Mouse (Mus musculus) testis, postnatal 10 days (tissue): ENCODE results near the gene Rps23.
"Not testable (repeated sequence)": the region's sequence is repeated elsewhere in the genome, so short reads cannot be mapped to it uniquely, and the experiment has no call there.

Experiments used
- DNase-seq: peaks from one replicate; pipeline ENCODE4 v3.0.0; 2021; ENCODE audit warnings: low spot score

Gene Rps23

DNA sequence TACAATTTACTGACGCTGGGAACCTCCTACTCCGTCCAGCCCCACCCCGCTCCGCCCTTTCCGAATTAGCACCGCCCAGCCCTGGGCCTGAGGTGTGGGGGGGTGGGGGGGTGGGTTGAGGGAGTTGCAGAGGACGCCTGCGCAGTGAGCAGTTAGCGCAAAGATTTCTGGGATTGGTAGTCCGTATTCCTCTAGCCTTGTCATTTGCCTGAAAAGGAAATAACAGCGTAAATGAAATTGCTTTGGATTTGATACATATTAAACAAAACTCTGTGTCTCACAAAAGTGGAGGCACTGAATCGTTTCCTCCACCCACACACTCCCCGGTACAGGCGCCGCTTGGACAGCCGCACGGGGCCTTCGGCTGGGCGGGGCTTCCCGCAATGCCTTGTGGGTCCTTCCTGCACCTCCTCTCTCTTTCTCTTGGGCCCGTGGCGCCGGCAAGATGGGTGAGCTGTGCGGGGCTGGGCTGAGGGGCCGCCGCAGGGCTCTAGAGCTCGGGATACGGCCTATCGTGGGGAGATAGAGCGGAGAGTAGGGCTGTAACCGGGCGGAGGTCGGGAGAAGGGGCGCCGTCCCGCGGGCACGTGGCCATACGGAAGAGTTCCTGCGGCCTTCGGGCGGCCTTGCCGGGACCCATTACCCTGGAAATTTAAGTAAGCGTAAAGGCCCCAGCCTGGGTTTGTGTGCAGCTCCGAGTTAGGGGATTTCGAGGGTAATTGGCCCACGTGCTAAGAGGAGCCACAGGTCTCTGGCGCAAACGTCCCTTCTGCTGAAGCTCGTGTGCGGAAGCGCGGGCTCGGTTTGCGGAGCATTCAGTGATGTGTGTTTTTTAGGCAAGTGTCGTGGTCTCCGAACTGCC lies at the start of gene Rps23:
Gene Rps23, plus strand, starts transcription at position 208 of the 862 bp plus-strand sequence.
- DNase-seq, result peak; percentile 95

DNA sequence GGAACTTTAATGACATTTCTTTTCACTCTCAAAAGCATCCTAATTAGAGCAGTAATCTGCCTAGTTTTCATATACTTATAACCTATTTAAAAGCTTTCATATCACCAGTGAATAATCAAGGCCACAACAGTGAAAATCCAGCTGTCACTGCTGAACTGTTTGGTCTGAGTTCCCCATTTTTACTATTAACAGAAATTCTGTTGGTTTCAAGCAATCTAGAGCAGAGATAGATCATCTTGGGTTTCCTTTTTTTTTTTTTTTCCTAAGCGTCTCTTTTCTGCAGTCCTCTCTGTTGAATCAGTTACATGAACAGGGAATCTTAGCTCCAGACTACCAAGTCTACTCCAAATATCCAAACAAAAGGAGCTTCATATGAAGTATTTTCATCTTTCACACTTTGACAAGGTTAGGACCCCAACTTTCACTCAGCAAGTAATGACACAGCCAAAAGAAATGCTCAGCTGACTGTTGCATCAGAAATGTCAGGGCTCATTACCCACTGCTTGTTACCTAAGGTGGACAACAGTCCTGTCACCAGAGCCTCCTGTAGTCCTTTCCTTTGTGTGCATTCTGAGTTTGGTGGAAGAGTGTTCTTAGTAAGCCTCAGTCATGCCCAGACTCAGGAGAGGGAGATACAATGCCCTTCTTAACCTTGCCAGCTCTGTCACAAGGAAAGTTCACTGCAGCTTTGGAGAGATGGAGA lies 40.9 kb upstream of the Rps23 start:
- DNase-seq, result no peak

- DNase-seq, result no peak
Measured at GRCm38 (mm10) chr13:90885856-90886532, 36.8 kb upstream of the Rps23 start.

DNA sequence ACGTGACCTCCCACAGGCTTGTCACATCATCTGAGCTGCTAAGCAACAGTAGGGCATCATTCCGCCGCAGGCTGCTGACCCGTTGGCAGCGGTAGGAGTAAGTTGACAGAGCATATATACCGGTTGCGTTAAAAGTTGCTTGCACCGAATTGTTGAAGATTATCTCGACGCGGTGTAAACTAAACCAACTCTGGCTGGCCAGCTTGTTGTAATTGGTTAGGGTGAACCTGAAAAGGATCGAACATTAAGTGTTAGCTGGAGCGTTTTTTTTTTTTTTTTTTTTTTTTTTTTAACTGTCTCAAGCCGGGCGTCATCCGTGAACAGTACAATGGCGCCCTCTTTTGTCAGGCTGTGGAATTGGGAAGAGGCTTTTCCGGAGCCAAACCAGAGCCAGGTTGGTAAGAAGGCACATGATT lies 36.2 kb upstream of the Rps23 start:
- DNase-seq, result peak; percentile 80

DNA sequence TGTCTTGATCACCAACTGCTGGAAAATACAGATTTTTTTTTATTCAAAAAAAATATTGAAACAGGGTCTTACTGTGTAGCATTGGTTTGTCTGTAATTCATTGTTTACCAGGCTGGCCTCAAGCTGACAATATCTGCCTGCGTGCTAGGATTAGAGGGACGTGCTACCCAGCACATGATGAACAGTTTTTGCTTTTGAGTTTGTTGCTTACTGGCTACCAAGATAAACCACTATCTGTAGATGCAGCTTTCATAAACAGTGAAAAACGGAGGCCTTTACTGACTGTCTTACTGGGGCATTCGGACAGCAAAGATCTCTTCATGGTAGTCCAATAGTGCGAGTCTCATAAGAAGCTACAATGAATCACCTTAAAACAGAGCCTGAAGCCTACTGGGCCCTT lies 32.6 kb upstream of the Rps23 start:
- no peak for DNase-seq

- no peak for DNase-seq
Measured at GRCm38 (mm10) chr13:90894819-90895218, 27.9 kb upstream of the Rps23 start.

DNA sequence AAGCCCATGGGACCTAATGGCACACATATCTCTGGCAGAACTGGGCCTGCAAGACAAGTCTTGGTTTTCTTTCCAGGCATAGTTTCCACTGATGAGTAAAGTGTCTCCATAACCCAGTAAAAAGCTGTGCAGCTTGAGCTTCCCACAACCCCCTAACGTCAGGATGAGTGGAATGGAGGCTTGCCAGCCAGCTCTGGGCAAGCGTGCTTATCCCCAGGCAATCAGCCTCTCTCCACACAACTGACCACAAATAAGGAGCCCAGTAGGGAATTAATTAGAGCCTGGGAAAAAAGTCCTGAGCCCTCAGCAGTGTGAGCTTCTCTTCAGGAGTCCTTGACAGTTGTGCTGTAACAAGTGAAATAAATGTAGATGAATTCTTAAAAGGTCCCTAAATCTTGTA lies 26.7 kb upstream of the Rps23 start:
- no peak for DNase-seq

GRCm38 (mm10) chr13:90896821-90897220 lies 25.9 kb upstream of the Rps23 start:
- no peak for DNase-seq

GRCm38 (mm10) chr13:90905176-90905575 lies 17.6 kb upstream of the Rps23 start, which contains the start of gene Atp6ap1l:
Atp6ap1l (minus strand) TSS chr13:90905355.
- no peak for DNase-seq

GRCm38 (mm10) chr13:90907376-90907775 lies 15.4 kb upstream of the Rps23 start:
- no peak for DNase-seq

DNA sequence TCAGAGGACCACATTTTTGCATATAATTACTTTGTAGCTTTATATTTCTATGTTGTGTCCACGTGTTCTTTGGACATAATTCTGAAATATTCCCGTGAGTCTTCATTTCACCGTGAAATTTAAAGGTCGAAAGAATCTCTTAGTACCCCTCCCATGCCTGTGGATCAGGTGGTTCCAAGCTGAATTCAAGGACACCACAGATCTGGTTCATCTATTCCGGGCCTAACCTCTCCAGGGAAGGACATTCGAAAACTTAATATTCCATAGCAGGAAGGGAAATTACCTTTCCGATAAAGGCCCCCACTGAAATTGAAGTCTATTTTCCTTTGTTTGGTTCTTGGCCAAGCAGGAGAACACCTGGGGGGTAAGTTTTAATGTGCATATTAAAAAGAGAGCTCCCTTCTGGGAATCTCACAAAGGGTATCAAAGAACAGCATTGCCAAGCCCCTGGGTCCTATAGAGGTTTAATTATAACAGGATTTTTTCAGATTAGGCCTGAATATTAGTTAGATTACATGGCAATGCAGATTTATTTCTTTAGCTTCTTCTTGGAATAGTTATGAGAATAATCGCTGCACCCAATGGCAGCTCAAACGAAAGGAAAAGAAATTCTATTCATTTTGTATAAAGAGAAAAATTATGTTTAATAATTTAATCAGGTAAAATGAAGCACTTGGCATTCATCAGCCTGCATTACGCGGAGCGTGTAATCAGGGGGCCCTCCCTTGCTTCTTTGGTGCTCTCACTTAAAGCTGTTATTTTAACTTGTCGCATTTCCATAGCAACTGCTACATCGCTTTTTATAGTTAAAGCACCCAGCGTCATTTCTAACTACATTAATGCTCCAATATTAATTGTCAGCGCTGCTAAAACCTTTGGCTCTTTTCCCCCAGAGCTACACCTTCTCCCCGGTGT lies 9.7 kb upstream of the Rps23 start:
- DNase-seq, result no peak

- no peak for DNase-seq
Measured at GRCm38 (mm10) chr13:90913675-90914192, 9.0 kb upstream of the Rps23 start.

DNA sequence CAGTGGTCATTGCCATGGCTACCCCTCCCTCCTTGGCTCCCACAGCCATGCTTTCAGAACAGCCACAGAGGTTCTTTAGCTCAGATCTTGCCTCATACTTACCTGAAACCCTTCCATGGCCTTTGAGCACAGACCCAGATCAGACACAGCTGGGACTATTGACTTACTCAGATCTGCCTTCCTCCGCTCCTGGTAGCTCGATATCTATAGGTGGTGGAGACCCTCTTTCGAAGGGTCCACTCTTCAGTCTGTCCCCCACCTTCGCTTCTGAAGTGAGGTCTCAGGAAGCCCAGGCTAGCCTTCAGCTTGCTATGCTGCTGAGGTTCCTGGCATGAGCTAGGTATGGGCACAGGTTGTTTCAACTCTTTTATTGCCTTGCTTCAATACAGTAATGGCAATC lies 8.0 kb upstream of the Rps23 start:
- no peak for DNase-seq

- DNase-seq, result not testable (repeated sequence)
Measured at GRCm38 (mm10) chr13:90923617-90924016, 859 bp downstream of the Rps23 start.

GRCm38 (mm10) chr13:90924072-90924471 lies 1.3 kb downstream of the Rps23 start:
- no peak for DNase-seq

GRCm38 (mm10) chr13:90925191-90925590 lies 2.4 kb downstream of the Rps23 start:
- DNase-seq, result no peak

DNA sequence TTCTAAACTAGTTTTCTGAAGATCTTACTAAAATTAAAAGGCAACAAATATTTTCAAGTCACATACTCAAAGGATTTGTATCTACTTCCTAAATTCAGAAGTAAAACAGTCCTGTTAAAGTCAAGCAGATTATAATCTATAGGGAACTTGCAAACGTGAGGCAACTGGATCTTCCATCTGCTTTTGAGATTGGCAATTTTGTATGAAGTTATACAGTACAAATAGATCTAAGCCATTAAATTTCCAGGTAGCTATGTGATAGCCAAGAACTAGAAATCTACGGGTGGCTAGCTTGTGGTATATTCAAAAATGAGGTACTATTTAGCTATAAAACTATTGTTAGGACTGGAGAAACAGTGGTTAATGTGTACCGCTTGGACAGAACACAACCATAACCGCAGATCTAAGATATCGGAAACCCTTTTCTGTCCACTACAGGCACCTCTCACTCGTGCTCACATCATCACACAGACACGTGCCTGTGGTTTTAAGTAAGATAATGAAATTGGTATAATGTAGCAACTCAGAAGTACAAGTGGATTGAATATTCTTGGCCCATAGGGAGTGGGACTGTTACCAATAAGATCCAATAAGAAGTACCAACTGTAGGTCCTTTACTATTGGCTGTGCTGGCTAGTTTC lies 3.5 kb downstream of the Rps23 start:
- no peak for DNase-seq

GRCm38 (mm10) chr13:90926938-90927633 lies 4.3 kb downstream of the Rps23 start:
- no peak for DNase-seq

GRCm38 (mm10) chr13:90928266-90928665 lies 5.5 kb downstream of the Rps23 start:
- DNase-seq, result not testable (repeated sequence)

DNA sequence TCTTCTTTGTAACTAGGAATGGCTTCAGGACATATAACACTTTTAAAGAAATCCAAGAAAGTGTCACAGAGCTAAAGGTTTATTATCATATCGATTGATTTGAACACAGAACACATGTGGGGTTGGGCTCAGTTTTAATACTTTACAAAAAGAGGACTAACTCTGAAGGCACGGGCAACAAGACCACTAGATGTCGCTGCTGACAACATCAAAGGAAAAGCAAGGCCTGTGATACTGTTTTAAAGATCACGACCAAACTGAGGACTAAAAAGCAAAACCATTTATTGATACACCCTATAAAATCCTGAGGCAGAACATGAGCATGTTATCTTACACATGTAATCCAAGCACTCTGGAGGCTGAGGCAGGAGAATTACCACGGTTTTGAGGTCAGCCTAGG lies 7.1 kb downstream of the Rps23 start:
- DNase-seq, result peak; percentile 83
